Mouse (Mus musculus) heart, adult 11 months (tissue): ENCODE measurements around the gene Cul7.

Experiments used
- DNase-seq: peaks from one replicate; pipeline ENCODE4 v3.0.0; 2022

Gene Cul7

GRCm38 (mm10) chr17:46650232-46651031 is at the start of gene Cul7:
TSS of gene Cul7 (plus strand) at chr17:46650337.
- DNase-seq = peak; percentile 100

GRCm38 (mm10) chr17:46600569-46600968 is 49.6 kb upstream of the Cul7 start:
- no peak for DNase-seq

DNA sequence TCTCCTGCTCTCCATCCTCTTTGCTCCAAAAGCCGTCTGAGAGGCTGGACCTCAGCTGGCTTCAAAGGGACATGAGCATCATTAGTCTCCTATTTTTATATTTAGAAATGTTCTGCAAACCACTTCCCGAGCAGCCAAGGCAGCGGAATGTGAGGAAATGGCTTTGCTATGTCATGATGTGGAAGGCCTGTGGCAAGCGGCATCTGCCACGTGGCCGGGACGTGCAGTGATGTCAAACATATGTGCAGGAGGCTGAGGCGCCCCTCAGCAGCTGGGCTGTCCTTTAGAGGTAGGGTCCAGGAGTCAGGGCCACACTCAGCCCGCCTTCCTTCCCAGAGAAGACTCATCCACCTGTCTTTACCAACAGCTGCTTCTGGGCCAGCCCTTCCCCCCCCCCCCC is 47.9 kb upstream of the Cul7 start:
- no peak for DNase-seq

- DNase-seq = no peak
Observed at GRCm38 (mm10) chr17:46603229-46603628, 46.9 kb upstream of the Cul7 start.

DNA sequence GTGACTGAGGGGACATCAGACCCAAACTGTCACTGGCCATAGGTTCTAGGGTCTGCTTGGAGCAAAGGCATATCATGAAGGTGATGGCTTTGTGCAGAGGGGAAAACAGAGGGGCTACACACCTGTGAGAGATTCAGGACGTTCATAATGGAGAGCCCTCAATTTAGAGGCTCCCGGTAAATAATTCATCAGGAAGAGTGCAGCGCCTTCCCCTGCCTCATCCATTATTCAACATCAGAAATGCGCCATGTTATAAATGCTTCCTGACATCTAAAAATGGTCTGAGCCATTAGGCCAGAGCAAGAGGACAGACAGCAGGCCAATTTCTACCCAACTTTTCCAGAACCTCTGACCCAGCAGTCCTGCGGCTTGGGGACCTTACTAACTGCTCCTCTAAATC is 45.0 kb upstream of the Cul7 start:
- no peak for DNase-seq

DNA sequence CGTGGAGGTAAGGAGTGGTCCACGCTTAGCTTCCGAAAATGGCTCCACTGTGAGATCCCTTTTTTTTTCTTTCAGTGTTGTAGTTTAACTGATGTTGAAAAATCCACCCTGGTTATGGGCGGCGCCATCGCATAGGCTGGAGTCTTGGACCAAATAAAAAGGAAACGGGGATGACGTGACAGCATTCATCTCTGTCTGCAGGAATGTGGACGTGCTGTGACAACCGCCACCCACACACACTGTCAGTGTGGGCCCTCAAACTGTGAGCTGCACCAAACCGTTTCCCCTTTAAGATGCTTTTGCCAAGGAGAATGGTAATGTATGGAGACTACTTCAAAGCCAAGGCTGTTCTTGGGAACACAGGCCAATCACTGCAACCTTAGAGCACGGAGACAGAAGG is 44.1 kb upstream of the Cul7 start:
- no peak for DNase-seq

DNA sequence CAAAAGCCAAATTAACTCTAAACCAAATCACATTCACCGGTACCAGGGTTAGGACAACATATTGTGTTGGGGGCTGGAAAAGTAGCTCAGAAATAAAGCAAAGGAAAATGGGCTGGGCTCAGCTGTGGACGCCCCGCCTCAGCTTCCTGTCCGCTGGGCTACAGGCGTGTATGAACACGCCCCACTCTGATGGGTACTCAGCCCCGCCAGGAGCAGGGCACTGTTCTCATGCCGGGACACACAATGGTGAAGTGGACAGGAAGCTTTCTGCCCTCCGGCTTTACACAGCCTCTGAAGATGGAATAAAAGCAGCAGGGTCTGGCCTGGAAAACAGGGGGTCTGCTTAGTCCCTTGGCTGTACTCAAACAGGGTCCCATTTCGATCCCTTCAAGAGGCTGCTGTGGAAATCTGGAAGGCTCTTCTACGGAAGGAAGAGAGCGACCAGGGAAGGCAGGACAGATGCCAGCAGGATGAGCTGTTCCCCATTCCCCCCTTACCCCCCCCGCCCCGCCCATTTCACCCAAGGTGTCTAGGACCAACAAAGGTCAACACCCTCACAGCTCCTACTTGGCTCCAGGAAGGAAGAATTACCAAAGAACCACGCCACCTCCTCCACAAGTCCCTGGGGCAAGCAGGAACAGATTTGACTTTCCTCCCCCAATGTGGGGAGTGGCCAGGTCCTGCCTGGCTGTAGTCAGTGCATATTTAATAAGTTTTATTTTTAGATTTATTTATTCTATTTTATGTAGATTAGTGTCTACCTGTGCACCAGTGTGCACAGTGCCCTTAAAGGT is 40.2 kb upstream of the Cul7 start:
- DNase-seq = peak; percentile 93

GRCm38 (mm10) chr17:46611316-46611715 is 38.8 kb upstream of the Cul7 start:
- no peak for DNase-seq

- DNase-seq = no peak
Observed at GRCm38 (mm10) chr17:46612189-46612588, 37.9 kb upstream of the Cul7 start.

GRCm38 (mm10) chr17:46612820-46613219 is 37.3 kb upstream of the Cul7 start:
- DNase-seq = no peak

DNA sequence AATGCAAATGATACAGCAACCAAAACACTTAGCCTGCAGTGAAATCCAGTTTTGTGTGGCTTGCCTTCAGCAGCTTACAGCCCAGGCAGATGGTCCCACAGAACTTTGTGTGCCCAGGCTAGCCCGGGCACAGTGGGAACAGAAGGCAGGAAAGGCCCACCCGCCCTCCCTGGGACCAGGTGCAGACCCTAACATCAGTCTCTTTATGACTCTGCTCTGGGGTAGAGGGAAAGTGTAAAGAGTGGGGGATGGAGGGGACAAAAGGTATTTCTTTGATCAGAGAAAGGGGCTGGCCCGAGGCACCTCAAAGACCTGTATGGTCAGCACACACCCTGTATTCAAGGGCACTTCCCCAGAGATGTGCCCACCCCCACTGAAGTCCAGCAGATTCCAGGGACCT is 36.9 kb upstream of the Cul7 start:
- DNase-seq = no peak

DNA sequence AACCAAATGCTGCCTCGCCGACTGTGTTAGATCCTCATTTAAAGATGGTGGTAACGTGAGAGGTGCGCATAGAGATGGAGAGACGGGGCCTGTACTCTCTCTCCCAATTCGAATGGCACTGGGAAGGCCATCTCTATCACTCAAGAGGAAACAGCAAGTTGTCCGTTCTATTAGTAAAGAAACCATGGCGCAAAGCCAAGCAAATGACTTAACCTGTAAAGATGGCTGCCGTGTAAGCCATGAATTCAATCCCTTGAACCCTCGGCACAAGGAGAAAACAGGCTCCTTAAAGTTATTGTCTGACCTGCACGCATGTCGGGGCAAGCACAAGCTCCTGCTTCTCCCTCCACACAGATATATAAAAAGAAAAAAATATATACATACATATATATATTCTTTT is 32.3 kb upstream of the Cul7 start:
- DNase-seq = no peak

DNA sequence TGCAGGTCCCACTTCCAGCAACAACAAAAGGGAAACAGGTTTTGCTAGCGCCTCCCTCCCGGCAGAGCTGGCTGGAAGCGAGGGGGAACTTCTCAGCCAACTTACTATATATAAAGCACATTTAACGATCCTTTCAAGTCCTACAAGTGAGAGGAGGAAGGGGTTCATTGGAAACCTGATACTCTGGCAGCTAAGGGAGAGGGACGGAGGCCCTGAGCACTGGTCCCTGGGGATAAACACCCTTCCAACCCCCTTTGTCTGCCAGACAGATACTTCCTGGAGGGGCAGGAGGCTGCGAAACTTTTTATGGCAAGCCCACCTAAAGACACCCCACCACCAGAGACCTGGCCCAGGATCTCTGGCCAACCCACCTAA is 31.8 kb upstream of the Cul7 start:
- no peak for DNase-seq

DNA sequence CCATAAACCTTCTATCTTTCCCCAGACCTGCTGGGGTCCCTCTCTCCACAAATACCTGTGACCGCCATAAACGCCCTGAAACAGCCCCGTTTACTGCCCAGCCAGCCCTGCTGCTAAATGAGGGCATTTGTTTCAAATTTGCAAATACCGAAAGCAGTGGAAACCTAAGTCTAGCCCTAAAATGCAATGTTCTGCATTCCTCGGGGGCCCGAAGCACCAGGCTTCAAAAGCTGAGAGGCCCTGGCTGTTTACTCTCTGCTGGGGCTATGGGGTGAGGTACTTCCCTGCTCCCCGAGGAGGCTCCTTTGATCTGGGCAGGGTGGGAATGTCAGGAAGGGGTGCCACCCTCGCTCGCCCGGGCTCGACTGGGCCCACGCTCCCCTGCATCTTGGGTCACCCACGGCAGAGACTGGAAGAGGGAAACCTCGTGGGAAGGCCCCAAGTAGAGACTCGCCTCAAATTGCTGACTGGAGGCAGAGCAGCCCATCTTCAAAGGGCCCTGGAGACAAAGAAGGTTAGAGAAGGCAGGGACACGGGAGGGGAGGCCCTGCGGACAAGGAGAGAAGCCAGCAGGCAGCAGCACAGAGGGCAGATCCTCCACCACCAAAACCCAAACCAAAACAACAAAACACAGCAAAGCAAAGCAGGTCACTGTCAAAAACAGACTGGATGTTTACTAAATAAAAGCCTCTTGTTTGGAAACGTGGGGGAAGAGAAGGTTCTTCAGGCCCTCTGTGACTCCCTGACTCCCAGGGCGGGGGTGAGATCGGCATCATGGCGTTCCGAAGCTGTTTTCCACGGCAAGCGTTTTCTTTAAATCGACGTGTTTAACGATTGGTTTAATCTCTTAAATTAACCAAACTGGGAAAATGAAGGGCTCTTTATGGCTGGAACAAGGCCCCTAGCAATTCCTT is 31.1 kb upstream of the Cul7 start:
- no peak for DNase-seq

DNA sequence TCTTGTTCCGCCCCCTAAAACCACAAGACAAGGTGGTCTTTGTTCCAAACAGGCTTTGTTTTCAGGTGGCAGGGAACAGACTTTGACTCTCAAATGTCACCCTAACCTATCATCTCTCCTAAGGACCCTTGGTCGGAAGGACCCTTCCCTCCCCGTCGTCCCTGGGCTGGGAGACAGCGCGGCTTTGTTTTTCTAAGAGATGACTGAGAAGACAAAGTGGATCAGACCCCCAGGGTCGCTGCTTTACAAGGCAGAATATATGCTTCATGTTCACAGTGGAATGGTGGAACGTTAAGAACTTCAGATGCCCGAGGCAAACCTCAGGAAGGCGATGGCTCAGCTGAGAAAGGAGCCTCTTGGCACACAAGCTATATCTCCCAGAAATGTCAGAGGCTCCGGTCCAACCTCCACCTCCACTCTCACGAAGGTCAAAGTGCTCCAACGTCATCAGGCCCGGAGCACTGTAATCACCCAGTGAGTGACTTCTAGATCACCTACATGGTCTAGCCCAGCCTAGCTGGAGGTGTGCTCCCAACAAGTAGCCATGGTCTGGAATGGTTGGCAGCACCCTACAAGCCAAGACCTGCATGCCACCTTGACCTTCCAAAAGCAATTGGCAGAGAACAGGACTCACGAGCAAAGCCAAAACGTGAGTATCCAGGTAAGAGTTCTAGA is 30.3 kb upstream of the Cul7 start:
- DNase-seq = no peak

DNA sequence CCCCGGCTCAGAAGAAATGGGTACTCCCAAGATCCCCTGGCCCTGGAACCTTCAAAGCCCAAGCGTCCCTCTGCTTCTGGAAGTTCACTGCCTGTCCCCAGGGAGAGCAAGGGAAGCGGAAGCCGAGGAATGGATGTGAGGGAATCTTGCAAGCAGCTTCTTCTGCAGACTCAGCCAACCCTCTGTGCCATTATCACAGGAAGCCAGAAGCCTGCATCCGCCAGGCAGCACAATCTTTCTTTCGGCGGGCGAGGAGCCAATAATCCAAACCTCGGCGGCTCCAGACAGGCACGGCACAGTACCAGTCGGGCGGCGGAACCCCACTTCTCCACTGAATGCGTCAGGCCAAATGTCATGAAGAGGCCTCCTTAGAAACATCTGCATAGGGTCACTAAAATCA is 28.8 kb upstream of the Cul7 start:
- peak; percentile 95 for DNase-seq

- no peak for DNase-seq
Observed at GRCm38 (mm10) chr17:46622269-46622668, 27.9 kb upstream of the Cul7 start.

- DNase-seq = peak; percentile 95
Observed at GRCm38 (mm10) chr17:46623819-46624557, 26.1 kb upstream of the Cul7 start.

DNA sequence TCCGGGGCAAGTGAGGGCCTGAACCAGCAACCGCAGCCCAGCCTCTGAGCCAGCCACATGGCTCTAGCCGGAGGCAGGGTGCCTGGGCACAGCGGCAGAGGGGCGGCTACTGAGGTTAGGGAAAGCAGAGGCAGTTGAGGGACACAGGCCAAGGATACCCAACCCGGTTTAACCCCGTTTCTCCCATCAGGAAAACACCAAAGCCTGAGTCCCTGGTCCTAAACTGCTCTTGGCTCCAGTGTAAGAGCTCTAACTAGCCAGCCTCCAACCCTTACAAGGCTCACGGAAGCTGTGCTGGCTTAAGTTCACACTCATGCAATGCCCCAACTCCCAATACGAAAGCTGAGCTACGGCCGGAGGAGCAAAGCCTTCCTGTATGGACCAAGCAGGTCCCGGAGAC is 25.5 kb upstream of the Cul7 start:
- peak; percentile 93 for DNase-seq

GRCm38 (mm10) chr17:46627409-46627808 is 22.7 kb upstream of the Cul7 start:
- DNase-seq = peak; percentile 84

DNA sequence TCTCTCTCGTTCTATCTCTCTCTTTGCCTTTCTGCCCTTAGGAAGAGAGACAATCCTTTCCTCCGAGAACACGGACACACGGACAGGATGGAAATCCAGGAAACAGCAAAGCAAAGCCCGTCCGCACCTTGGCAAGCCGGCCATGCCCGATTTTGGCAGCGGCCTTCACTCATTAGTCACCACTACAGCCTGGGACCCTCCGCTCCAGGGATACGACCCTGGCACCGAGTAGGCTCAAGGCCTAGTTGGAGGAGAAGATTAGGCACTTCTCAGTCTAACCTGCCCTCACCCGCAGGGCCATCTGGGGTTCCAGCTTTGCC is 21.7 kb upstream of the Cul7 start:
- no peak for DNase-seq
